Mouse (Mus musculus): ENCODE data around the gene B4galnt1. TPM values are rescaled to one million over a fixed set of nuclear protein-coding genes. Genes with fewer than 3 reads are reported as not detected.

B4galnt1 gene
- total and polyA plus RNA-seq, 3 experiments: 24.6 to 66.0 (median 65.8) TPM

- TF ChIP-seq USF1 (IDR thresholded peaks at IDR 0.05; ENCODE audit: low read depth, low read length): no peak
- TF ChIP-seq GATA1 (IDR thresholded peaks at IDR 0.05; ENCODE audit: low read depth, low read length): peak; percentile 83
- TF ChIP-seq ELF1 (IDR thresholded peaks at IDR 0.05; ENCODE audit: low read depth, low read length): no peak
- TF ChIP-seq MAZ (IDR thresholded peaks at IDR 0.05; ENCODE audit: low read depth, low read length): 0 out of 2 replicates have a peak, but pooled peaks have one; percentile 24
- TF ChIP-seq CHD2 (IDR thresholded peaks at IDR 0.05; ENCODE audit: low read length): no peak
- peak; percentile 37; the same call in 1 of the 2 replicates for TF ChIP-seq ZC3H11A (IDR thresholded peaks at IDR 0.05; ENCODE audit: low read depth, low read length)
- no peak for TF ChIP-seq BHLHE40 (IDR thresholded peaks at IDR 0.05; ENCODE audit: borderline replicate concordance, low read depth, low read length)
- no peak for TF ChIP-seq MAFK (IDR thresholded peaks at IDR 0.05; ENCODE audit: borderline replicate concordance, low read depth, low read length)
- TF ChIP-seq CTCF (IDR thresholded peaks at IDR 0.05 in 2 of 3, conservative IDR thresholded peaks at IDR 0.05 in 1 of 3; ENCODE audit: control insufficient read depth in 1 of 3, insufficient read depth in 1 of 3, low read depth in 2 of 3, low read length in 3 of 3, poor library complexity in 1 of 3, severe bottlenecking in 1 of 3): peak; percentile 46 to 90 (median 71)
These were observed 39.6 kb upstream of the B4galnt1 start (continued) for GRCm38 (mm10) chr10:127125210-127126001.

- peak overlapping the region; percentile 93 for H3K27ac ChIP-seq (ENCODE audit: control insufficient read depth, low read depth, low read length)
- peak overlapping the region; percentile 31 to 34 for H3K4me3 ChIP-seq (ENCODE audit: control insufficient read depth in 1 of 2, insufficient read depth in 1 of 2, low read depth in 2 of 2, low read length in 2 of 2)
- H3K79me2 ChIP-seq (ENCODE audit: control insufficient read depth, insufficient read depth, low read length, poor library complexity): no peaks in the 10 kb centered on the region; the same call in 1 of the 2 replicates
- peak overlapping the region; percentile 66 for H3K9ac ChIP-seq (ENCODE audit: control insufficient read depth, low read depth, low read length, poor library complexity, severe bottlenecking)
- no peaks in the 10 kb centered on the region for H3K9me3 ChIP-seq (replicated peaks; ENCODE audit: insufficient read depth, low read length)
- H3K36me3 ChIP-seq (ENCODE audit: control insufficient read depth in 1 of 2, insufficient read depth in 2 of 2, low read length in 2 of 2): peaks cover 0 to 35% of the 10 kb centered on the region in 2 experiments; a peak in 2 of 4 replicates
- peaks cover 10 to 38% of the 10 kb centered on the region in 2 experiments for H3K4me1 ChIP-seq (ENCODE audit: control insufficient read depth in 1 of 2, insufficient read depth in 2 of 2, low read length in 2 of 2)
- H3K27me3 ChIP-seq (ENCODE audit: control insufficient read depth in 1 of 2, insufficient read depth in 2 of 2, low read length in 2 of 2): no peaks in the 10 kb centered on the region
- peak; percentile 91 for DNase-seq (ENCODE audit: low read depth, low spot score)
- TF ChIP-seq GABPA (IDR thresholded peaks at IDR 0.05; ENCODE audit: low read depth, low read length) (no peak), ELF1 (IDR thresholded peaks at IDR 0.05; ENCODE audit: low read depth, low read length) (no peak), SIN3A (IDR thresholded peaks at IDR 0.05; ENCODE audit: low read length) (peak; percentile 87), POLR2AphosphoS2 (IDR thresholded peaks at IDR 0.05; ENCODE audit: low read length) (no peak), USF2 (IDR thresholded peaks at IDR 0.05; ENCODE audit: borderline replicate concordance in 1 of 2, insufficient read depth in 1 of 2, low read depth in 1 of 2, low read length in 2 of 2) (no peak), ZMIZ1 (IDR thresholded peaks at IDR 0.05; ENCODE audit: low read depth, low read length) (peak; percentile 66; the same call in 1 of the 2 replicates), MYB (IDR thresholded peaks at IDR 0.05; ENCODE audit: low read depth, low read length) (peak; percentile 86), TCF12 (IDR thresholded peaks at IDR 0.05; ENCODE audit: low read depth, low read length) (peak; percentile 78), MAZ (IDR thresholded peaks at IDR 0.05; ENCODE audit: low read depth, low read length) (no peak), CHD2 (IDR thresholded peaks at IDR 0.05; ENCODE audit: low read length) (no peak), SMC3 (IDR thresholded peaks at IDR 0.05; ENCODE audit: low read depth, low read length) (no peak), HCFC1 (IDR thresholded peaks at IDR 0.05; ENCODE audit: low read depth, low read length) (no peak), MEF2A (IDR thresholded peaks at IDR 0.05; ENCODE audit: extremely low read depth, insufficient replicate concordance, low read depth, low read length, poor library complexity, severe bottlenecking) (peak; percentile 64; the same call in 1 of the 2 replicates), ETS1 (IDR thresholded peaks at IDR 0.05; ENCODE audit: low read depth, low read length) (peak; percentile 86), MAX (IDR thresholded peaks at IDR 0.05; ENCODE audit: low read length) (peak; percentile 18; the same call in 1 of the 2 replicates), RAD21 (IDR thresholded peaks at IDR 0.05; ENCODE audit: low read depth, low read length) (no peak), GATA1 (IDR thresholded peaks at IDR 0.05; ENCODE audit: low read depth, low read length) (peak; percentile 92), E2F4 (IDR thresholded peaks at IDR 0.05; ENCODE audit: borderline replicate concordance, low read depth, low read length) (no peak), USF1 (IDR thresholded peaks at IDR 0.05; ENCODE audit: low read depth, low read length) (no peak), NELFE (IDR thresholded peaks at IDR 0.05; ENCODE audit: low read depth, low read length) (peak; percentile 31; the same call in 1 of the 2 replicates), JUND (IDR thresholded peaks at IDR 0.05; ENCODE audit: low read depth, low read length) (0 out of 2 replicates have a peak, but pooled peaks have one; percentile 48), TBP (IDR thresholded peaks at IDR 0.05; ENCODE audit: low read depth, low read length) (peak; percentile 72), CHD1 (IDR thresholded peaks at IDR 0.05; ENCODE audit: low read depth, low read length) (no peak), POLR2AphosphoS5 (IDR thresholded peaks at IDR 0.05; ENCODE audit: borderline replicate concordance, low read depth, low read length) (no peak), BHLHE40 (IDR thresholded peaks at IDR 0.05; ENCODE audit: borderline replicate concordance, low read depth, low read length) (0 out of 2 replicates have a peak, but pooled peaks have one; percentile 5), EP300 (IDR thresholded peaks at IDR 0.05; ENCODE audit: low read depth in 1 of 2, low read length in 2 of 2) (peak; percentile 92), NRF1 (IDR thresholded peaks at IDR 0.05; ENCODE audit: insufficient read depth, low read depth, low read length, poor library complexity, severe bottlenecking) (no peak), TAL1 (IDR thresholded peaks at IDR 0.05; ENCODE audit: low read length) (peak; percentile 6; the same call in 1 of the 2 replicates)
These were observed 38.4 kb upstream of the B4galnt1 start for GRCm38 (mm10) chr10:127126579-127126978.

Measured in MEL (cell line).